Mouse (Mus musculus) C2C12 (cell line): ENCODE results near the gene Dennd2a. TPM values are rescaled to one million over a fixed set of nuclear protein-coding genes. Genes with fewer than 3 reads are reported as not detected.
A peak's percentile ranks its signal among the peaks of the same experiment; 100 is the strongest.
"Not testable (repeated sequence)": the region's sequence is repeated elsewhere in the genome, so short reads cannot be mapped to it uniquely, and the experiment has no call there.

Experiments used
- H3K27me3 ChIP-seq: one replicate; pipeline ENCODE4 v1.6.1; 2011; ENCODE audit not compliant: control insufficient read depth, insufficient read depth, insufficient read length
- H3K36me3 ChIP-seq: one replicate; pipeline ENCODE4 v1.6.1; 2011; ENCODE audit not compliant: control insufficient read depth, insufficient read depth
- H3K4me3 ChIP-seq: one replicate; pipeline ENCODE4 v1.5.1; 2011; ENCODE audit warnings: mild to moderate bottlenecking, control low read depth; ENCODE audit not compliant: poor library complexity, insufficient read depth, severe bottlenecking
- H3K79me2 ChIP-seq: one replicate; pipeline ENCODE4 v1.6.1; 2011; ENCODE audit not compliant: control insufficient read depth, insufficient read depth
- H3K79me3 ChIP-seq: one replicate; pipeline ENCODE4 v1.6.1; 2011; ENCODE audit warnings: low read depth, control low read depth
- H3ac ChIP-seq: one replicate; pipeline ENCODE3; 2011; ENCODE audit warnings: low read depth; ENCODE audit not compliant: control insufficient read depth, insufficient read length
- CEBPB ChIP-seq: IDR thresholded peaks from one replicate; pipeline ENCODE4 v1.6.1; 2011; ENCODE audit warnings: low read depth, mild to moderate bottlenecking, control low read depth, moderate library complexity
- CTCF ChIP-seq: IDR thresholded peaks from one replicate; pipeline ENCODE4 v1.5.1; 2011; ENCODE audit not compliant: control insufficient read depth, insufficient read depth, insufficient read length
- FOSL1 ChIP-seq: IDR thresholded peaks from one replicate; pipeline ENCODE4 v1.8.0; 2011; ENCODE audit warnings: mild to moderate bottlenecking, low read length; ENCODE audit not compliant: poor library complexity, insufficient read depth, severe bottlenecking
- MAX ChIP-seq: IDR thresholded peaks from one replicate; pipeline ENCODE4 v1.6.1; 2011; ENCODE audit warnings: mild to moderate bottlenecking, control low read depth
- MYOD1 ChIP-seq: IDR thresholded peaks from one replicate; pipeline ENCODE4 v1.6.1; 2011; ENCODE audit warnings: low read depth; ENCODE audit not compliant: control insufficient read depth, insufficient read length
- MYOG ChIP-seq: IDR thresholded peaks from one replicate; pipeline ENCODE4 v1.6.1; 2011; ENCODE audit not compliant: control insufficient read depth, insufficient read length; ENCODE audit errors: extremely low read depth
- USF1 ChIP-seq: IDR thresholded peaks from one replicate; pipeline ENCODE4 v1.6.1; 2011; ENCODE audit warnings: low read depth, mild to moderate bottlenecking, control low read depth, moderate library complexity
- polyA plus RNA-seq: library from polyadenylated mRNA; unstranded; fragments of >200 nt; fragmentation: generic; extraction: Trizol; gene quantifications from one replicate; pipeline ENCODE4 v1.2.1, GENCODE M21; 2012; ENCODE audit warnings: missing spikeins

Gene Dennd2a
- polyA plus RNA-seq, 1 experiment = 11.5 TPM

- Histone ChIP-seq H3K27me3 (no peaks in the 10 kb centered on the region), H3K36me3 (no peaks in the 10 kb centered on the region), H3K79me3 (peaks cover 1% of the 10 kb centered on the region), H3K4me3 (no peak overlapping the region), H3K79me2 (peaks cover 4% of the 10 kb centered on the region), H3ac (no peak overlapping the region)
- TF ChIP-seq MYOD1 (no peak), FOSL1 (no peak)
Measured at GRCm38 (mm10) chr6:39423130-39423551, 134.5 kb downstream of the Dennd2a start.

DNA sequence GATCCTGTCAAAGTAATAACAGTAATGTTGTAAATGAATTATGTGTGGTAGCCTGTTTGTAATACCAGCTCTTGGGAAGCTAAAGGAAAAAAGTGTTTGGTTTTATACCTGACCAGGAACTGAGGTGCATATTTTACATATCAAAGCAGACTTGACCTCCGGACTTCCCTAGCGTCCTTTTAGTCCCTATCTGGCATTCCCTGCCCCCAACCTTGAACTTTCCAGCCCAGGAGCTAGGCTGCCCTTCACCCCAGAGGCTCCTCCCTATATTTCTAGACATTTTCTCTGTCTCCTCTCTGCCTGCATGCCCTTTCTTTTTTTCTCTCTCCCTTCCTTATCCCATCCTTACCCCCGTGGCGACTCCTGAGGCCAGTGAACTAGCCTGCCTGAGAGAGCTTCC is 136.8 kb downstream of the Dennd2a start:
- Histone ChIP-seq H3K79me2 (peaks cover 4% of the 10 kb centered on the region), H3ac (no peak overlapping the region), H3K36me3 (no peaks in the 10 kb centered on the region), H3K27me3 (no peaks in the 10 kb centered on the region), H3K79me3 (peaks cover 1% of the 10 kb centered on the region), H3K4me3 (no peak overlapping the region)
- TF ChIP-seq CTCF (no peak), MYOG (no peak), MAX (no peak), MYOD1 (no peak), USF1 (no peak), FOSL1 (no peak)

DNA sequence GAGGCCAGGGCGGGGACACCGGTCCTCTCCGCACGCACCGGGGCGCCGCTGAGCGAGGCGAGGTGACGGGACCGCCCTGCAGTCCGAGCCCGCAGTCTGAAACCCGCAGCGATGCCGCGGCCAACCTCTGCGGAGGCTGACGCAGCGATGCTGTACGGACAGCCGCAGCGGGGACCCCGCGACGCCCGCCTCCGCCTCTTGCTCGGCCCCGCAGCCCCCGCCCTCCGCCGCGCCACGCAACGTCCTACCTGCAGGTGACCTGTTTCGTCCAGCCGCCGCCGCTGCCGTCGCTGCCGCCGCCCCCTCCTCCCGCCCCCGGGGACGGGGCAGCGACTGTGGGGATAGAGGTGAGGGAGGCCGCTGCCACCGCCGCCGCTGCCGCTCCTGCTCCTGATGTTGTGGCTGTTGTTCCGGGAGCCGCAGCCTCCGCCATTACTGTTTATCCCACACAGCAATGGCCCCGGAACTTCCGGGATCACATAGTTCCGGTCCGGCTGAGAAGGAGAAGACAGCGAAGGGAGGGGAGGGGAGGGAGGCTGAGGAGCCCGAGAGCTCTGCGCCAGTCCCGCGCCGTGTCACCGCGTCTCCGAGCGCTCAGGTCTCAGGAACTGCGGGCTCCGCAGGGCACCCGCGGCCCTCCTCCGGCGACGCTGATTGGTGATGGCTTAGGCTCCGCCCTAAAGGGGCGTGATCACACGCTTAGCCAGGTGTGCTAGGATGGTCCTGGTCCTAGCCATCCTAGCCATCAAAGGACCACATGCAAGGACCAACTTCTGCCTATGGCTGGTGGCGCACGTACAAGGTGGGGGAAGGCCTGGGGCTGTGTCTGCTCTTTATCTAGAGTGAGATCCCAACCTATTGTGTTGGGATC is 137.6 kb downstream of the Dennd2a start, which contains the start of gene Mkrn1:
Gene Mkrn1, minus strand, starts transcription at position 612 of the 871 bp plus-strand sequence.
- H3K36me3 ChIP-seq = no peaks in the 10 kb centered on the region
- peak within 1 kb of the TSS; percentile 84 for H3K4me3 ChIP-seq
- H3K79me3 ChIP-seq = peaks cover 1% of the 10 kb centered on the region
- H3ac ChIP-seq = peak within 1 kb of the TSS; percentile 53
- no peaks in the 10 kb centered on the region for H3K27me3 ChIP-seq
- H3K79me2 ChIP-seq = peaks cover 4% of the 10 kb centered on the region
- TF ChIP-seq MYOG = no peak
- no peak for TF ChIP-seq MAX
- TF ChIP-seq CEBPB = no peak
- TF ChIP-seq FOSL1 = no peak
- no peak for TF ChIP-seq CTCF
- no peak for TF ChIP-seq USF1
- no peak for TF ChIP-seq MYOD1

DNA sequence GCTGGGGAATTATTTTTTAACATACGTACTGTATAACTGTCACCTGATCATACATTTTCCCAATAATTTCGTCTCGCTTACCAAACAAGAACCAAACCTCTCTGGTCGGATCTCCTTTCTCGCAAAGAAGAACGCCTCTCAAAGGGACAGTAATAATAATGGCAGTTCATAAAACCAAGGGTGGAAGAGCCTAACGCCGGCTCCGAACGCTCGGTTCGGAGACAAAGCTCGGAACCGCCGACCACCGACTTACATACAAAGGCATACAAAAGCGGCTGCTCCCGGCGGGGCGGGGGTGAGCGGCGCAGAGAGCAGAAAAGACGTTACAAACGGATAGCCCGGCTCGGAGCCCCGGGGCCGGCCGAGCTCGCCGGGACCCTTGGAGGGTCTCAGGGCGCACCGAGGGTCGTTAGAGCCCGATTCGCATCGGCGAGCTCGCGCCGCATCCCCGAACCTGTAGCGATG is 138.2 kb downstream of the Dennd2a start:
- TF ChIP-seq MYOD1 (no peak), FOSL1 (no peak), MAX (no peak), USF1 (no peak), CEBPB (no peak), CTCF (no peak), MYOG (no peak)
- H3K27me3 ChIP-seq = no peaks in the 10 kb centered on the region
- peak overlapping the region; percentile 84 for H3K4me3 ChIP-seq
- H3ac ChIP-seq = peak overlapping the region; percentile 53
- peaks cover 4% of the 10 kb centered on the region for H3K79me2 ChIP-seq
- no peaks in the 10 kb centered on the region for H3K36me3 ChIP-seq
- H3K79me3 ChIP-seq = peaks cover 1% of the 10 kb centered on the region

DNA sequence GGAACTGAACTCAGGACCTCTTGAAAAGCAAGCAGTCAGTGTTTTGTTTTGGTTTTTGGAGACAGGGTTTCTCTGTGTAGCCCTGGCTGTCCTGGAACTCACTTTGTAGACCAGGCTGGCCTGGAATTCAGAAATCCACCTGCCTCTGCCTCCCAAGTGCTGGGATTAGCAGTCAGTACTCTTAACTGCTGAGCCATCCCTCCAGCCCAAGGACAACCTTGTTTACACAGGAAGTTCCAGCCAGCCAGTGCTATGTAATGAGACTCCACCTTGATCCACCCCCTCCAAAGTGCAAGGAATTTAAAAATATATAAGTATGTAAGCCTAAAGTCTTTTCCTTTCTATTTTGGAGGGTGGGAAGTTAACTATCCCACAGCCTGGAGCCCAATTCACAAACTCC is 141.0 kb downstream of the Dennd2a start:
- not testable (repeated sequence) for H3K4me3 ChIP-seq, H3K36me3 ChIP-seq
- peaks cover 22% of the 10 kb centered on the region for H3K79me2 ChIP-seq

GRCm38 (mm10) chr6:39415762-39416161 is 141.9 kb downstream of the Dennd2a start:
- Histone ChIP-seq H3K36me3 (no peaks in the 10 kb centered on the region), H3K27me3 (no peaks in the 10 kb centered on the region), H3ac (no peak overlapping the region), H3K4me3 (no peak overlapping the region), H3K79me2 (peaks cover 22% of the 10 kb centered on the region), H3K79me3 (peaks cover 4% of the 10 kb centered on the region)
- TF ChIP-seq USF1 (no peak), MYOG (no peak), MAX (no peak), CTCF (no peak), FOSL1 (no peak), CEBPB (no peak), MYOD1 (no peak)

More for the DNA sequence above, 141.0 kb downstream of the Dennd2a start:
- H3K27me3 ChIP-seq, H3K79me3 ChIP-seq, H3ac ChIP-seq: not testable (repeated sequence)
